Mouse (Mus musculus) cerebellum, postnatal 25 days (tissue): ENCODE measurements around the gene Mcm2.
A peak's percentile ranks its signal among the peaks of the same experiment; 100 is the strongest.

Experiments
- DNase-seq, 2 experiments: peaks; one replicate each; pipeline ENCODE4 v3.0.0; 2021; ENCODE audit warnings: mixed read lengths in 2 of 2

The Mcm2 gene

GRCm38 (mm10) chr6:88898534-88899048, at the start of gene Mcm2:
Mcm2 (minus strand) TSS chr6:88898780.
- peak; percentile 90 to 96 for DNase-seq

GRCm38 (mm10) chr6:88947771-88948170, 49.2 kb upstream of the Mcm2 start:
- no peak for DNase-seq

- no peak for DNase-seq
These were observed 47.9 kb upstream of the Mcm2 start for GRCm38 (mm10) chr6:88946442-88946841.

- no peak for DNase-seq
These were observed 45.1 kb upstream of the Mcm2 start for GRCm38 (mm10) chr6:88943666-88944065.

GRCm38 (mm10) chr6:88942595-88942994, 44.0 kb upstream of the Mcm2 start:
- DNase-seq, result peak in 1 of 2 experiments; percentile 52

GRCm38 (mm10) chr6:88941628-88942027, 43.0 kb upstream of the Mcm2 start:
- DNase-seq, result peak; percentile 23 to 35

GRCm38 (mm10) chr6:88940090-88940916, 41.7 kb upstream of the Mcm2 start:
- DNase-seq, result no peak

GRCm38 (mm10) chr6:88939281-88940089, 40.9 kb upstream of the Mcm2 start:
- peak in 1 of 2 experiments; percentile 66 for DNase-seq

GRCm38 (mm10) chr6:88938664-88939055, 40.1 kb upstream of the Mcm2 start:
- DNase-seq, result no peak

- no peak for DNase-seq
These were observed 39.5 kb upstream of the Mcm2 start for GRCm38 (mm10) chr6:88937971-88938663.

- no peak for DNase-seq
These were observed 38.6 kb upstream of the Mcm2 start for GRCm38 (mm10) chr6:88937214-88937549.

- peak; percentile 52 to 55 for DNase-seq
These were observed 38.0 kb upstream of the Mcm2 start for GRCm38 (mm10) chr6:88936342-88937213.

GRCm38 (mm10) chr6:88935735-88936276, 37.2 kb upstream of the Mcm2 start:
- DNase-seq, result peak; percentile 63 to 82

- peak; percentile 16 to 24 for DNase-seq
These were observed 36.2 kb upstream of the Mcm2 start for GRCm38 (mm10) chr6:88934816-88935215.

GRCm38 (mm10) chr6:88934132-88934531, 35.6 kb upstream of the Mcm2 start:
- peak in 1 of 2 experiments; percentile 24 for DNase-seq

- no peak for DNase-seq
These were observed 32.9 kb upstream of the Mcm2 start for GRCm38 (mm10) chr6:88931449-88931848.

GRCm38 (mm10) chr6:88930049-88930448, 31.5 kb upstream of the Mcm2 start:
- peak in 1 of 2 experiments; percentile 6 for DNase-seq

GRCm38 (mm10) chr6:88929451-88929850, 30.9 kb upstream of the Mcm2 start:
- no peak for DNase-seq

GRCm38 (mm10) chr6:88928576-88928975, 30.0 kb upstream of the Mcm2 start:
- peak in 1 of 2 experiments; percentile 35 for DNase-seq

- peak; percentile 64 to 73 for DNase-seq
These were observed 29.4 kb upstream of the Mcm2 start for GRCm38 (mm10) chr6:88928026-88928425.

- peak; percentile 91 to 92 for DNase-seq
These were observed 29.0 kb upstream of the Mcm2 start for GRCm38 (mm10) chr6:88927595-88927994.

- peak; percentile 35 to 39 for DNase-seq
These were observed 28.3 kb upstream of the Mcm2 start for GRCm38 (mm10) chr6:88926870-88927269.
